Comparison of ENCODE assay signal across 10 mouse cellular contexts in the genomic region with DNA sequence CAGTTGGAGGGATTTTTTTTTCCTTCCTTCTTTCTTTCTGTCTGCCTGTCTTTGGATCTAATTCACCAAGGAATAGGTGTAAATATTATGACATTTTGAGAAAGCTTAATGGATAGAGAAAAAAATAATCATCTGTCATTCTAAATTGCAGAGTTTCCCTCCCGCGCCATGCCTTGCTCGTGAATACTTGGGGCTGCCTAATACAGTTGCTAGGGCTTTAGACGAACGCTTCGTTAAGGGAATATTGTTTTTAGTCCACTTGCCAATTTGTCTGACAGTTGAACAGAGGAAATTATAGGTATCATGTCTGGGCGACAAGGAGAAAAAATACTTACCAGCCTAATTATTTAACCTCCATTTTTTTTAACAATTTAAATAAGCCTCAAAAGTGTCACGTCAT. TPM values are rescaled to one million over a fixed set of nuclear protein-coding genes. Genes with fewer than 3 reads are reported as not detected.
DNase-seq lines count a peak whose midpoint lies in the region; ATAC-seq lines count a peak whose summit lies in the region.
"Had no signal": no experiment of that assay in that cellular context is flagged by ENCODE, and none has a peak within 500 bp of the region (broad histone marks: within the 10 kb centered on the region; RNA-seq: fewer than 3 reads in every experiment).

No protein-coding gene starts in this region.

- 0 out of 2 replicates have a peak, but pooled peaks cover 2% of the 10 kb centered on the region for H3K4me1 ChIP-seq in lung, embryonic 16.5 days (replicated peaks; ENCODE audit: control insufficient read depth, insufficient read depth, low read length)
- peaks cover 36% of the 10 kb centered on the region for H3K4me1 ChIP-seq in forebrain, embryonic 16.5 days (replicated peaks; ENCODE audit: control insufficient read depth, insufficient read depth, low read length)
- peaks cover 3% of the 10 kb centered on the region; the same call in 1 of the 2 replicates for H3K4me1 ChIP-seq in liver, embryonic 13.5 days (replicated peaks)
- H3K4me1 ChIP-seq in stomach, embryonic 15.5 days = peaks cover 24% of the 10 kb centered on the region

- H3K27me3 ChIP-seq in lung, embryonic 16.5 days (ENCODE audit: control insufficient read depth, insufficient read depth, low read depth, low read length) = peaks cover 48% of the 10 kb centered on the region
- peaks cover 32% of the 10 kb centered on the region for H3K27me3 ChIP-seq in forebrain, embryonic 16.5 days (replicated peaks; ENCODE audit: control insufficient read depth, insufficient read depth, low read length)
- peaks cover 60% of the 10 kb centered on the region for H3K27me3 ChIP-seq in liver, embryonic 13.5 days
- H3K27me3 ChIP-seq in stomach, embryonic 15.5 days (replicated peaks) = peaks cover 43% of the 10 kb centered on the region

- no peak for ATAC-seq in lung, embryonic 16.5 days (ENCODE audit: low read depth)
- ATAC-seq in forebrain, embryonic 16.5 days = peak; percentile 26
- no peak for ATAC-seq in liver, embryonic 13.5 days (ENCODE audit: low read depth)
- no peak for ATAC-seq in stomach, embryonic 15.5 days (ENCODE audit: insufficient read depth, low FRiP score, low read depth)

- no peaks in the 10 kb centered on the region for H3K36me3 ChIP-seq in lung, embryonic 16.5 days (ENCODE audit: control insufficient read depth, insufficient read depth, low read length)
- no peaks in the 10 kb centered on the region for H3K36me3 ChIP-seq in forebrain, embryonic 16.5 days (ENCODE audit: control insufficient read depth, insufficient read depth)
- no peaks in the 10 kb centered on the region for H3K36me3 ChIP-seq in liver, embryonic 13.5 days
- H3K36me3 ChIP-seq in stomach, embryonic 15.5 days = no peaks in the 10 kb centered on the region

- H3K4me3 ChIP-seq in lung, embryonic 16.5 days (ENCODE audit: low read length) = peak overlapping the region; percentile 28
- H3K4me3 ChIP-seq in forebrain, embryonic 16.5 days (replicated peaks; ENCODE audit: low read length) = peak overlapping the region; percentile 62
- peak overlapping the region; percentile 35 for H3K4me3 ChIP-seq in liver, embryonic 13.5 days (replicated peaks)
- peak overlapping the region; percentile 42 for H3K4me3 ChIP-seq in stomach, embryonic 15.5 days (replicated peaks)

- H3K9ac ChIP-seq in lung, embryonic 16.5 days (ENCODE audit: low read length) = no peak overlapping the region
- peak overlapping the region; percentile 83; the same call in 1 of the 2 replicates for H3K9ac ChIP-seq in forebrain, embryonic 16.5 days (replicated peaks; ENCODE audit: low read depth, low read length)
- H3K9ac ChIP-seq in liver, embryonic 13.5 days = no peak overlapping the region
- H3K9ac ChIP-seq in stomach, embryonic 15.5 days = no peak overlapping the region

- WGBS in lung, embryonic 16.5 days = 6% methylated on average over 8 of the region's 8 CpGs
- WGBS in forebrain, embryonic 16.5 days = under 1% methylated on average over 8 of the region's 8 CpGs
- WGBS in liver, embryonic 13.5 days (ENCODE audit: insufficient replicate concordance) = 5% methylated on average over 8 of the region's 8 CpGs
- 7% methylated on average over 8 of the region's 8 CpGs for WGBS in stomach, embryonic 15.5 days

- H3K27ac ChIP-seq in lung, embryonic 16.5 days (ENCODE audit: low read length) = no peak overlapping the region
- H3K27ac ChIP-seq in forebrain, embryonic 16.5 days (ENCODE audit: low read length) = peak overlapping the region; percentile 31; the same call in 1 of the 2 replicates
- no peak overlapping the region for H3K27ac ChIP-seq in liver, embryonic 13.5 days
- H3K27ac ChIP-seq in stomach, embryonic 15.5 days = no peak overlapping the region

- H3K4me2 ChIP-seq in lung, embryonic 16.5 days (ENCODE audit: low read depth, low read length) = peak overlapping the region; percentile 41
- peak overlapping the region; percentile 92 for H3K4me2 ChIP-seq in forebrain, embryonic 16.5 days (ENCODE audit: low read length)
- H3K4me2 ChIP-seq in liver, embryonic 13.5 days = peak overlapping the region; percentile 54
- H3K4me2 ChIP-seq in stomach, embryonic 15.5 days = peak overlapping the region; percentile 86

- DNase-seq in lung, postnatal 14 days = no peak
- no peak for DNase-seq in liver, embryonic 13.5 days
- no peak for DNase-seq in urinary bladder, adult 18-20 months (ENCODE audit: low spot score in 2 of 2)
- DNase-seq in frontal cortex, postnatal 10 days (ENCODE audit: low spot score in 2 of 2) = no peak
- DNase-seq in cerebellum, postnatal 25 days = no peak
- DNase-seq: kidney, postnatal 36 days; thymus, adult 2 months had no signal

- H3K9me3 ChIP-seq in lung, embryonic 16.5 days (ENCODE audit: control insufficient read depth, low read length) = no peaks in the 10 kb centered on the region
- H3K9me3 ChIP-seq in forebrain, embryonic 16.5 days (ENCODE audit: control insufficient read depth, low read length) = no peaks in the 10 kb centered on the region
- H3K9me3 ChIP-seq in liver, embryonic 13.5 days (replicated peaks) = no peaks in the 10 kb centered on the region
- no peaks in the 10 kb centered on the region for H3K9me3 ChIP-seq in stomach, embryonic 15.5 days

RNA-seq across cellular contexts. Expression of a gene that starts 4.0 kb away (rescaled TPM):
- 0.58 and 0.79 TPM in 2 replicates for polyA plus RNA-seq in lung, embryonic 16.5 days (2015; fragmentation: Nextera tagmentation; extraction: Ambion mirVana)
- polyA plus RNA-seq in forebrain, embryonic 16.5 days (2015; fragmentation: Nextera tagmentation; extraction: Ambion mirVana) = 2.2 and 3.0 TPM in 2 replicates
- polyA plus RNA-seq in liver, embryonic 13.5 days (2015; fragmentation: Nextera tagmentation; extraction: Ambion mirVana) = 0.16 and 0.20 TPM in 2 replicates
- polyA plus RNA-seq in stomach, embryonic 15.5 days (2015; fragmentation: Nextera tagmentation; extraction: Ambion mirVana) = 2.3 and 2.4 TPM in 2 replicates

Comparison
In these comparisons a context has a peak if more than half of its experiments do, and no peak if none do; other contexts are left out.
1. H3K4me2 ChIP-seq: peak in every context shown above with its lines; median percentile 92 in forebrain, embryonic 16.5 days; 86 in stomach, embryonic 15.5 days; 54 in liver, embryonic 13.5 days; 41 in lung, embryonic 16.5 days.